Mouse (Mus musculus) forebrain, embryonic 15.5 days (tissue): ENCODE data around the gene AL607142.1. TPM values are rescaled to one million over a fixed set of nuclear protein-coding genes. Genes with fewer than 3 reads are reported as not detected.
A peak's percentile ranks its signal among the peaks of the same experiment; 100 is the strongest.

Source experiments
- ATAC-seq: fragments of 200-750 bp; cut with Nextera tagmentation; replicated peaks from 2 replicates; pipeline ENCODE4 v1.8.0; 2017; ENCODE audit warnings: mild to moderate bottlenecking, moderate TSS enrichment, moderate library complexity
- H3K27ac ChIP-seq: fragments of 300-500 bp; sonication (generic); replicated peaks from 2 replicates; pipeline ENCODE4 v1.5.1; 2015; ENCODE audit warnings: mild to moderate bottlenecking, inconsistent platforms
- H3K27me3 ChIP-seq: fragments of 300-500 bp; sonication (generic); 2 replicates; pipeline ENCODE4 v1.6.1; 2015; ENCODE audit warnings: inconsistent platforms
- H3K36me3 ChIP-seq: fragments of 300-500 bp; sonication (generic); 2 replicates; pipeline ENCODE4 v1.6.1; 2015; ENCODE audit warnings: mild to moderate bottlenecking, inconsistent platforms
- H3K4me1 ChIP-seq: fragments of 300-500 bp; sonication (generic); 2 replicates; pipeline ENCODE4 v1.6.1; 2015; ENCODE audit warnings: inconsistent platforms
- H3K4me2 ChIP-seq: fragments of 300-500 bp; sonication (generic); replicated peaks from 2 replicates; pipeline ENCODE4 v1.6.1; 2015; ENCODE audit warnings: mild to moderate bottlenecking, inconsistent platforms
- H3K4me3 ChIP-seq: fragments of 300-500 bp; sonication (generic); 2 replicates; pipeline ENCODE4 v1.5.1; 2015; ENCODE audit warnings: mild to moderate bottlenecking, inconsistent platforms
- H3K9ac ChIP-seq: fragments of 300-500 bp; sonication (generic); replicated peaks from 2 replicates; pipeline ENCODE4 v1.6.1; 2015; ENCODE audit warnings: mild to moderate bottlenecking, inconsistent platforms
- H3K9me3 ChIP-seq: fragments of 300-500 bp; sonication (generic); 2 replicates; pipeline ENCODE4 v1.6.1; 2016; ENCODE audit warnings: inconsistent platforms
- WGBS: fragments of 180-500 bp; shearing (Covaris S2); methylation state at CpG from one replicate; pipeline ENCODE4 v1.1.7; 2015; ENCODE audit warnings: mixed read lengths; 5-methylcytosine and 5-hydroxymethylcytosine counted together
- polyA plus RNA-seq: library from polyadenylated mRNA; unstranded; fragments of >200 nt; fragmentation: Nextera tagmentation; extraction: Ambion mirVana; gene quantifications from 2 replicates; pipeline ENCODE4 v1.2.1, GENCODE M21; 2015

AL607142.1 gene
- polyA plus RNA-seq, 1 experiment from 2014 or later = not detected

- no peaks in the 10 kb centered on the region for H3K27me3 ChIP-seq
- H3K36me3 ChIP-seq = no peaks in the 10 kb centered on the region
- H3K4me3 ChIP-seq = no peak overlapping the region
- no peak overlapping the region for H3K9ac ChIP-seq
- no peak overlapping the region for H3K27ac ChIP-seq
- ATAC-seq = no peak
- no peaks in the 10 kb centered on the region; the same call in 1 of the 2 replicates for H3K9me3 ChIP-seq
- H3K4me2 ChIP-seq = no peak overlapping the region
- WGBS = 81% methylated on average over 3 of the region's 3 CpGs
- H3K4me1 ChIP-seq = no peaks in the 10 kb centered on the region
Measured at GRCm38 (mm10) chr4:120115516-120115915, 50.7 kb downstream of the AL607142.1 start.

DNA sequence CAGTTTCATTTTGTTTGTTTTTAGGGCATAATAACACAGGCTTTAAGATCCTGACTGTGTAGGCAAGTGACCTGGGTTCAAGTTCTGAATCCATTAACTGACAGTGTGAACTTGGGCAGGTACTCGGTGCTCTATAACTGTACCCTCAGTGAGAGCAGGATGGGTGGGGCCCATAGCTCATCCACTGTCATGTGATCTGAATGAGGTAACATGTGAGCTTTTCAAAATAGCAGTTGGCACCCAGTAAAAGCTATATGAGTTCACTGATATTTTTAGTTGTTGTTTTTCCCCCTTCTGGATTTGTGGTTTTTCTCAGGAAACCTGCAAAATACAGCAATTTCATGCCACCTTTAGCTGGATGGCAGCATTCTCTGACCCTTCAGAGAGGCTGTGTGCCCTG, 51.5 kb downstream of the AL607142.1 start:
- Histone ChIP-seq H3K4me1 (no peaks in the 10 kb centered on the region), H3K36me3 (no peaks in the 10 kb centered on the region), H3K4me3 (no peak overlapping the region), H3K9me3 (no peaks in the 10 kb centered on the region; the same call in 1 of the 2 replicates), H3K4me2 (no peak overlapping the region), H3K27ac (no peak overlapping the region), H3K9ac (no peak overlapping the region), H3K27me3 (no peaks in the 10 kb centered on the region)
- no peak for ATAC-seq
- WGBS = 88% methylated on average over 1 of the region's 1 CpGs

DNA sequence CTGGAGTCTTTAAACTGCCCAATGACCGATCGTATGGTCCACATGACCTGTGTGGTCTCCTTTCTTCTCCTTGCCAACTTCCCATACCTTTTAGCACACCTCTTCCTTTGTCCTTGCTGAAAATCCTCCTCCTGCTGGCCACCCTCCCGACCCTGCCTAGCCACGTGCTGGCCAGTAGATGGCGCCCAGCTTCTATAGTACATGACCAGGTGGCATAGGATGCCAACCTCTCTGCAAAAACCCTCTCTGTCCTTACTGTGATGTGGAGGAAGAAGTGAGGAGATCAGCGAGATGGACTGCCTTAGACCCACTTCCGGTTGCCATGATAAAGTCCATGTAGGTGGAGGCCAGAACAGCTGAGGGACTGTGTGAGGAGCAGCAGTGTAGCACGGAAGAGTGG, 55.5 kb downstream of the AL607142.1 start:
- Histone ChIP-seq H3K9ac (no peak overlapping the region), H3K9me3 (no peaks in the 10 kb centered on the region; the same call in 1 of the 2 replicates), H3K4me2 (no peak overlapping the region), H3K36me3 (no peaks in the 10 kb centered on the region), H3K27ac (no peak overlapping the region), H3K27me3 (no peaks in the 10 kb centered on the region), H3K4me1 (no peaks in the 10 kb centered on the region), H3K4me3 (no peak overlapping the region)
- ATAC-seq = peak; percentile 61; the same call in 1 of the 2 replicates
- WGBS = 36% methylated on average over 8 of the region's 8 CpGs

- H3K4me3 ChIP-seq = no peak overlapping the region
- ATAC-seq = no peak
- H3K27ac ChIP-seq = no peak overlapping the region
- peaks cover 13% of the 10 kb centered on the region for H3K4me1 ChIP-seq
- no peaks in the 10 kb centered on the region for H3K27me3 ChIP-seq
- 89% methylated on average over 6 of the region's 6 CpGs for WGBS
- H3K4me2 ChIP-seq = no peak overlapping the region
- H3K9ac ChIP-seq = no peak overlapping the region
- H3K9me3 ChIP-seq = no peaks in the 10 kb centered on the region
- no peaks in the 10 kb centered on the region for H3K36me3 ChIP-seq
Measured at GRCm38 (mm10) chr4:120124656-120125055, 59.9 kb downstream of the AL607142.1 start.

GRCm38 (mm10) chr4:120126047-120126446, 61.3 kb downstream of the AL607142.1 start:
- H3K36me3 ChIP-seq = no peaks in the 10 kb centered on the region
- no peak for ATAC-seq
- no peaks in the 10 kb centered on the region for H3K27me3 ChIP-seq
- H3K4me1 ChIP-seq = peaks cover 13% of the 10 kb centered on the region
- no peak overlapping the region for H3K4me2 ChIP-seq
- no peak overlapping the region for H3K4me3 ChIP-seq
- no peaks in the 10 kb centered on the region for H3K9me3 ChIP-seq
- no peak overlapping the region for H3K9ac ChIP-seq
- H3K27ac ChIP-seq = no peak overlapping the region
- 68% methylated on average over 6 of the region's 6 CpGs for WGBS

DNA sequence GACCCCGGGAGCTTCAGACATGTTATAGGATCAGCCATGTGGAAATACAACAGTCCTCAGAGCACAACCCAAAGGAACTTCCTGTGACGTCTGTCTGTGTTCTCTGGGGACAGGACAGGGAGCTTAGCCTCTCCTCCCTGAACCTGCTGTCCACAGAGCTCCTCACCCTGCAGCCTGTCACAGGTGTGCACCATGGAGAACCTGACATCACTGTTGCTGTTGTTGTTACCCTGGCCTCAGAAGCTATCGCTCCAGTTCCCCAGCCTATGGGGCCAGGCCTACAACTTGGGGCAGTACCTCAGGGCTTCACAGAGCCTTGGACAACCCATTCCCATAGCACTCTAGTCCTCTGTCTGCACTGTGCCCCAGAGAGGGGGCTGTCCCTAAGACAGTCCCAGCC, 62.5 kb downstream of the AL607142.1 start:
- H3K9ac ChIP-seq = no peak overlapping the region
- 87% methylated on average over 3 of the region's 3 CpGs for WGBS

GRCm38 (mm10) chr4:120128033-120128432, 63.2 kb downstream of the AL607142.1 start:
- no peak overlapping the region for H3K27ac ChIP-seq
- no peaks in the 10 kb centered on the region for H3K36me3 ChIP-seq
- H3K4me3 ChIP-seq = no peak overlapping the region
- no peaks in the 10 kb centered on the region for H3K27me3 ChIP-seq
- no peak overlapping the region for H3K4me2 ChIP-seq
- H3K9me3 ChIP-seq = no peaks in the 10 kb centered on the region
- peaks cover 21% of the 10 kb centered on the region for H3K4me1 ChIP-seq
- no peak for ATAC-seq
- no peak overlapping the region for H3K9ac ChIP-seq
- WGBS = 60% methylated on average over 4 of the region's 4 CpGs

More for the DNA sequence above, 62.5 kb downstream of the AL607142.1 start:
- no peak overlapping the region for H3K4me3 ChIP-seq
- no peaks in the 10 kb centered on the region for H3K9me3 ChIP-seq
- H3K4me1 ChIP-seq = peaks cover 21% of the 10 kb centered on the region
- no peaks in the 10 kb centered on the region for H3K36me3 ChIP-seq
- no peak overlapping the region for H3K27ac ChIP-seq
- no peaks in the 10 kb centered on the region for H3K27me3 ChIP-seq
- no peak for ATAC-seq
- H3K4me2 ChIP-seq = no peak overlapping the region

DNA sequence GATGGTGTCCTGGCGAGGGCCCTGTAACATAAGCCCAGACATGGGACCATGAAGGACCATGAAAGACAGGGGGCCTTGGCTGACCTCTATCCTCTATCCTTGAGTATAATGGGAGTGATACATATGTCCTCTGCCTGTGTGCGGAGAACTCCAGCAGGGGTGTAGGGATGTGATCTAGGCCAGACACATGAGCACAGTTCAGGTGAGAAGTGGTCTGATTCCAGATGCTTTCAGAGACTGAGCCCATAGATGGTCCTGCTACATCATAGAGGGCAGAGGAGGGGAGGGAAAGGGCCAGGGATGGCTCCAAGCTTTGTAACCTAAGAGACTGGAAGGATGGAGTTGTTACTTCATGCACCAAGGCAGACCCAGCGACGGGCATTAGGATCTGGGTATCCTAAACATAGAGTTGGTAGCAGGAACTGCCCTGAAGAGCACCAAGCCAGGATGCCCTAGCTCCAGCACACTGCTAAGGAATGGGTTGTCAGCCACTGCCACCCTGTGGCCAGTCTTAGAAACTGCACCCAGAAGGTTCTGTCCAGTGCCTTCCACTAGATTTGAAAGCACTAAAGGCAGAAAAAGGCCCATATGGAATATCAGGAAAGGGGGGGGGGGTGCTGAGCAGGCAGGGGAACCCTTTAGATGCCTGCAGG, 64.6 kb downstream of the AL607142.1 start:
- Histone ChIP-seq H3K9ac (no peak overlapping the region), H3K4me3 (no peak overlapping the region), H3K27ac (no peak overlapping the region), H3K4me2 (no peak overlapping the region), H3K36me3 (no peaks in the 10 kb centered on the region), H3K4me1 (peaks cover 21% of the 10 kb centered on the region), H3K9me3 (no peaks in the 10 kb centered on the region), H3K27me3 (no peaks in the 10 kb centered on the region)
- WGBS = 45% methylated on average over 4 of the region's 4 CpGs
- peak; percentile 75 for ATAC-seq

DNA sequence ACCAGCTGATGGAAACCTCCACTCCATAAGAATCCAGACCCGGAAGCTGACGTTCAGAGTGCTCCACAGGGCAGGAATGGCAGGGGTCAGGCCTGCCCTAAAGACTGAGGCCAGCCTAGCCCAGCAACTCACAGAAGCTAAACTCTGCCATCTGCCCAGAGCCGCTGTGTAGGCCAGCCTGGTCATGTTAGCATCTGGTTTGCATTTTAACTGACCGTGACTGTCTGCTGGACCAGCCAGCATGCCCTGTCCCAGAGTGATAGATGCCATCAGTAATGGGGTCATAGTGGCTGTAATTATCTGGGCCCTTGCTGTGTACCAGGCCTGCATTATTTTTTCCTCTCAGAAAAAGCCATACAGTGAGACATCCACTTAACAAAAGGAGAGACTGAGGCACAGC, 66.1 kb downstream of the AL607142.1 start:
- H3K9ac ChIP-seq = no peak overlapping the region

GRCm38 (mm10) chr4:120131441-120132220, 66.8 kb downstream of the AL607142.1 start:
- H3K36me3 ChIP-seq = no peaks in the 10 kb centered on the region
- ATAC-seq = no peak
- no peak overlapping the region for H3K27ac ChIP-seq
- no peaks in the 10 kb centered on the region for H3K9me3 ChIP-seq
- H3K4me2 ChIP-seq = no peak overlapping the region
- no peak overlapping the region for H3K9ac ChIP-seq
- peaks cover 16% of the 10 kb centered on the region for H3K4me1 ChIP-seq
- H3K4me3 ChIP-seq = no peak overlapping the region
- WGBS = 66% methylated on average over 24 of the region's 24 CpGs
- no peaks in the 10 kb centered on the region for H3K27me3 ChIP-seq

More for the DNA sequence above, 66.1 kb downstream of the AL607142.1 start:
- whole genome bisulfite sequencing = 82% methylated on average over 4 of the region's 4 CpGs
- H3K4me2 ChIP-seq = no peak overlapping the region
- H3K36me3 ChIP-seq = no peaks in the 10 kb centered on the region
- no peaks in the 10 kb centered on the region for H3K9me3 ChIP-seq
- H3K4me1 ChIP-seq = peaks cover 17% of the 10 kb centered on the region
- no peaks in the 10 kb centered on the region for H3K27me3 ChIP-seq
- no peak overlapping the region for H3K27ac ChIP-seq
- no peak for ATAC-seq
- no peak overlapping the region for H3K4me3 ChIP-seq

GRCm38 (mm10) chr4:120134223-120134622, 69.4 kb downstream of the AL607142.1 start:
- H3K27me3 ChIP-seq = no peaks in the 10 kb centered on the region
- H3K4me1 ChIP-seq = peaks cover 8% of the 10 kb centered on the region
- H3K4me2 ChIP-seq = no peak overlapping the region
- no peak for ATAC-seq
- no peak overlapping the region for H3K9ac ChIP-seq
- 78% methylated on average over 6 of the region's 6 CpGs for WGBS
- no peak overlapping the region for H3K4me3 ChIP-seq
- H3K27ac ChIP-seq = no peak overlapping the region
- no peaks in the 10 kb centered on the region for H3K36me3 ChIP-seq
- H3K9me3 ChIP-seq = no peaks in the 10 kb centered on the region

- no peaks in the 10 kb centered on the region for H3K36me3 ChIP-seq
- H3K9ac ChIP-seq = no peak overlapping the region
- H3K27ac ChIP-seq = no peak overlapping the region
- H3K4me1 ChIP-seq = peaks cover 7% of the 10 kb centered on the region; the same call in 1 of the 2 replicates
- H3K27me3 ChIP-seq = no peaks in the 10 kb centered on the region
- no peak overlapping the region for H3K4me3 ChIP-seq
- ATAC-seq = no peak
- H3K9me3 ChIP-seq = no peaks in the 10 kb centered on the region
- WGBS = 70% methylated on average over 1 of the region's 1 CpGs
- no peak overlapping the region for H3K4me2 ChIP-seq
Measured at GRCm38 (mm10) chr4:120141810-120142209, 77.0 kb downstream of the AL607142.1 start.
